Comparison of ENCODE assay signal across 1 mouse cellular context in the genomic region with DNA sequence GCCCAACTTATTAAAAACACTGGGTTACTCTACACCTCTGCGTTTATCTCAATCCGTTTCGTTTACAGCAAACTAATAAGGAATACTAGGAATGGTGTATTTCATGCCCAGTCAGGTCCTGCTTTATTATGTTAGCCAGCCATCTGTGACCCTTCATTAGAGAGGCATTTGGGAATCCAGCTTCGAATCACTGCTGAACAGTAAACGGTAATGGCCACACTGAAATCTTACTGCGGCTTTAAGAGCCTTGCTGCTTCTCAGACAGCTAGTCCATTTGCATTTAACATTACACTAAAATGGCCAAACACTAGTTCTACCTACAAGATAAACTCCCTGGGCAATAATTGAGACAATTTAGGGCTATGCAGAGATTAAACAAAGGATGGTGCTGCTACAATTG.
TF ChIP-seq lines count a peak whose summit lies in the region.

No protein-coding gene starts in this region.

TF ChIP-seq in CH12.LX, 34 proteins besides CTCF, POLR2A, EP300 and RAD21 (continued from another document):
- TF ChIP-seq JUN (IDR thresholded peaks at IDR 0.05; ENCODE audit: insufficient read depth, low read depth, low read length) (no peak), CHD1 (IDR thresholded peaks at IDR 0.05; ENCODE audit: low read depth, low read length) (no peak), ZMIZ1 (IDR thresholded peaks at IDR 0.05; ENCODE audit: low read depth, low read length) (no peak), ZC3H11A (IDR thresholded peaks at IDR 0.05; ENCODE audit: low read depth, low read length) (no peak), MAX (IDR thresholded peaks at IDR 0.05; ENCODE audit: low read length) (no peak), RCOR1 (conservative IDR thresholded peaks at IDR 0.05; ENCODE audit: low read depth, low read length) (no peak), HCFC1 (IDR thresholded peaks at IDR 0.05; ENCODE audit: low read depth, low read length) (no peak), NELFE (IDR thresholded peaks at IDR 0.05; ENCODE audit: low read depth, low read length) (no peak), UBTF (IDR thresholded peaks at IDR 0.05; ENCODE audit: low read depth, low read length) (no peak), MAZ (IDR thresholded peaks at IDR 0.05; ENCODE audit: low read depth, low read length) (no peak), POLR2AphosphoS2 (IDR thresholded peaks at IDR 0.05; ENCODE audit: low read depth, low read length) (no peak), USF1 (IDR thresholded peaks at IDR 0.05; ENCODE audit: low read depth, low read length) (no peak)
